Mouse (Mus musculus) layer of hippocampus, postnatal 25 days (tissue): Measurements from ENCODE around the gene Ms4a1. TPM values are rescaled to one million over a fixed set of nuclear protein-coding genes. Genes with fewer than 3 reads are reported as not detected.

Experiments used
- total RNA-seq, 2 experiments: library from RNA; stranded (reverse); gene quantifications; 2 replicates each; pipeline ENCODE4 v1.2.3; 2021

Ms4a1 gene
- total RNA-seq, 2 experiments from 2014 or later = not detected

Other genes starting within 250 kb of the Ms4a1 start
- gene Ms4a18, start 248.2 kb downstream of the Ms4a1 start, total RNA-seq = not detected
- gene Ms4a8a, start 185.1 kb downstream of the Ms4a1 start, total RNA-seq = not detected
- gene 1700017D01Rik, start 135.4 kb downstream of the Ms4a1 start, total RNA-seq = not detected
- not detected for gene 1700025F22Rik, start 100.9 kb downstream of the Ms4a1 start, total RNA-seq
- not detected for gene Ms4a13, start 69.5 kb downstream of the Ms4a1 start, total RNA-seq
- not detected for gene Ms4a12, start 33.8 kb downstream of the Ms4a1 start, total RNA-seq
- gene Ms4a5, start 17.6 kb upstream of the Ms4a1 start, total RNA-seq = not detected
- gene Ms4a14, start 48.2 kb upstream of the Ms4a1 start, total RNA-seq = not detected
- not detected for gene Ms4a7, start 69.9 kb upstream of the Ms4a1 start, total RNA-seq
- gene Ms4a4a, start 109.3 kb upstream of the Ms4a1 start, total RNA-seq = under 1 TPM; 0.61 to 0.89 TPM
- gene Ms4a4c, start 138.5 kb upstream of the Ms4a1 start, total RNA-seq = not detected
- gene Ms4a4b, start 177.3 kb upstream of the Ms4a1 start, total RNA-seq = not detected
- 1 to 10 TPM in 1 of 2 experiments, under 1 TPM in 1; 0.68 to 1.2 TPM for gene Ms4a6c, start 203.1 kb upstream of the Ms4a1 start, total RNA-seq
- gene Gm8369, start 219.7 kb upstream of the Ms4a1 start, total RNA-seq = under 1 TPM in 1 of 2 experiments, not detected in 1; 0.12 TPM